Mouse (Mus musculus): ENCODE results near the gene Armt1.

- TF ChIP-seq POLR2A (IDR thresholded peaks at IDR 0.05; ENCODE audit: extremely low read depth, insufficient read depth, low read length) (no peak), CTCF (IDR thresholded peaks at IDR 0.05; ENCODE audit: extremely low read depth, insufficient read depth, low read length) (no peak)
Observed at GRCm38 (mm10) chr10:4482355-4482754, 50.1 kb downstream of the Armt1 start, which contains the start of gene Ccdc170.

Data from cortical plate, adult 2 months (tissue).